Mouse (Mus musculus) liver, adult 2 months (tissue): ENCODE data around the gene Npb.

Source experiments
- CTCF ChIP-seq: fragments of 200-500 bp; IDR thresholded peaks from 2 replicates; pipeline ENCODE4 v1.5.1; 2011; ENCODE audit warnings: low read depth, low read length, control low read depth
- POLR2A ChIP-seq: fragments of 200-500 bp; IDR thresholded peaks from 2 replicates; pipeline ENCODE4 v1.6.1; 2011; ENCODE audit warnings: low read length, control low read depth; ENCODE audit not compliant: insufficient read depth; ENCODE audit errors: extremely low read depth

DNA sequence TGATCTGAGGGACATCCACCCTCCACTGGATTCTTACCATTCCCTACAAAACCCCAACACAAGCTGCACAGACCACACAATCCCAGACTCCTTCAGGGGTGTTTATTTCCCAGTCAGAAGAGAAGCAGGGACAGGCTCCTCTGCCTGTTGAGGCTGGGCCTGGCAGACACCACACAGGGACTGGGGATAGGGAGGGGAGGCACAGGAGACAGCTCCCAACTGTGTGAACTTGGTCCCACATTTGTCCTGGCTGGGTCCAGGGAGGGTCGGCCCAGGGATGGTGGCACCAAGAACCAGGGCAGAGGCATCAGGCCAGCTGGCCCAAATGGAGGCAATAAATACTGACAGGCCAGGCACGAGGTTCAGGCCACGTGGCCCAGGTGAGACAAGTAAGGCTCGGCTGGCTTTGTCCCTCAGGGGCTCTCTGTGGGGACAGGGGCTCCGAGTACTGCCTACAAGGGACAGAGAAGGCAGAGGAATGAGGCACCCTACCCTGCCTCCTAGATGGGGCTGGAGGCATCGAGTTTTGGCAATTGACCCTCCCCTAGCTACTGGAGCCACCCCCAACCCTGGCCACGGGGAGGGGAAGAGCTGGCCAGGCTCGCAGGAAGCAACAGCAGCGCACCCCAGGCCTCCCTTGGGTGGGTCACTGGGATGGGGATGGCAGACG lies 30.1 kb upstream of the Npb start:
- TF ChIP-seq POLR2A (peak; percentile 41; the same call in 1 of the 2 replicates), CTCF (no peak)
